Mouse (Mus musculus) limb, embryonic 10.5 days (tissue): ENCODE data around the gene Pla2g7. TPM values are rescaled to one million over a fixed set of nuclear protein-coding genes. Genes with fewer than 3 reads are reported as not detected.
A peak's percentile ranks its signal among the peaks of the same experiment; 100 is the strongest.

Experiments used
- DNase-seq: peaks from one replicate; pipeline ENCODE4 v3.0.0-alpha.2; 2017; ENCODE audit warnings: low spot score
- H3K27ac ChIP-seq: fragments of 300-500 bp; sonication (generic); 2 replicates; pipeline ENCODE4 v1.5.1; 2016; ENCODE audit warnings: mild to moderate bottlenecking
- H3K27me3 ChIP-seq: fragments of 300-500 bp; sonication (generic); 2 replicates; pipeline ENCODE4 v1.6.1; 2016; ENCODE audit warnings: low read depth, mild to moderate bottlenecking; ENCODE audit not compliant: poor library complexity, severe bottlenecking
- H3K36me3 ChIP-seq: fragments of 300-500 bp; sonication (generic); 2 replicates; pipeline ENCODE4 v1.6.1; 2016; ENCODE audit warnings: mild to moderate bottlenecking, moderate library complexity
- H3K4me1 ChIP-seq: fragments of 300-500 bp; sonication (generic); 2 replicates; pipeline ENCODE4 v1.6.1; 2016
- H3K4me3 ChIP-seq: fragments of 300-500 bp; sonication (generic); 2 replicates; pipeline ENCODE4 v1.5.1; 2016; ENCODE audit warnings: mild to moderate bottlenecking, moderate library complexity
- H3K9me3 ChIP-seq: fragments of 300-500 bp; sonication (generic); replicated peaks from 2 replicates; pipeline ENCODE4 v1.6.1; 2016; ENCODE audit warnings: mild to moderate bottlenecking
- whole genome bisulfite sequencing: fragments of 180-500 bp; shearing (Covaris S2); methylation state at CpG from one replicate; pipeline ENCODE4 v1.1.7; 2016; 5-methylcytosine and 5-hydroxymethylcytosine counted together
- polyA plus RNA-seq: library from polyadenylated mRNA; unstranded; fragments of >200 nt; fragmentation: Nextera tagmentation; extraction: Ambion mirVana; gene quantifications from 2 replicates; pipeline ENCODE4 v1.2.1, GENCODE M21; 2016

Gene Pla2g7
- polyA plus RNA-seq, 1 experiment from 2014 or later = 2.2 TPM

- no peaks in the 10 kb centered on the region for H3K36me3 ChIP-seq
- H3K4me1 ChIP-seq = no peaks in the 10 kb centered on the region
- H3K27ac ChIP-seq = no peak overlapping the region
- no peak overlapping the region for H3K4me3 ChIP-seq
- no peaks in the 10 kb centered on the region for H3K9me3 ChIP-seq
- 94% methylated on average over 6 of the region's 6 CpGs for WGBS
- no peak for DNase-seq
- H3K27me3 ChIP-seq = no peaks in the 10 kb centered on the region
Measured at GRCm38 (mm10) chr17:43589750-43590149, 21.9 kb downstream of the Pla2g7 start.

DNA sequence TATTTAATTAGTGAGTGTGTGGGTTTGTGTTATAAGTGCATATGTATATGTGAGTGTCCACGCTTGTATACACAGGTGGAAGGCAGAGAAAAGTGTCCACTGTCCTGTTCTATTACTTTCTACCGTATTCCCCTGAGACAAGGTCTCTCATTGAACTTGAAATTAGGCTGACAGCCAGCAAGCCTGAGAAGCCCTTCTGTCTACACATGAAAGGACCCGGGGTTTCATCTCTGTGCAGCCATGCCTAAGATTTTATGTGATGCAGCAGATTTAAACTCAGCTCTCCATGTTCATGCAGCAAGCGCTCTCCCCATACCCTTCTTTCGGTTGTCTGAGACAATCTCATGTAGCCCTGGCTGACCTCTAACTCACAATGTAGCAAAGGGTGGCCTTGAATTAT is 22.6 kb downstream of the Pla2g7 start:
- 92% methylated on average over 5 of the region's 5 CpGs for WGBS
- H3K9me3 ChIP-seq = no peaks in the 10 kb centered on the region
- DNase-seq = no peak
- no peaks in the 10 kb centered on the region for H3K27me3 ChIP-seq
- no peaks in the 10 kb centered on the region for H3K36me3 ChIP-seq
- no peaks in the 10 kb centered on the region for H3K4me1 ChIP-seq
- H3K27ac ChIP-seq = no peak overlapping the region
- H3K4me3 ChIP-seq = no peak overlapping the region

DNA sequence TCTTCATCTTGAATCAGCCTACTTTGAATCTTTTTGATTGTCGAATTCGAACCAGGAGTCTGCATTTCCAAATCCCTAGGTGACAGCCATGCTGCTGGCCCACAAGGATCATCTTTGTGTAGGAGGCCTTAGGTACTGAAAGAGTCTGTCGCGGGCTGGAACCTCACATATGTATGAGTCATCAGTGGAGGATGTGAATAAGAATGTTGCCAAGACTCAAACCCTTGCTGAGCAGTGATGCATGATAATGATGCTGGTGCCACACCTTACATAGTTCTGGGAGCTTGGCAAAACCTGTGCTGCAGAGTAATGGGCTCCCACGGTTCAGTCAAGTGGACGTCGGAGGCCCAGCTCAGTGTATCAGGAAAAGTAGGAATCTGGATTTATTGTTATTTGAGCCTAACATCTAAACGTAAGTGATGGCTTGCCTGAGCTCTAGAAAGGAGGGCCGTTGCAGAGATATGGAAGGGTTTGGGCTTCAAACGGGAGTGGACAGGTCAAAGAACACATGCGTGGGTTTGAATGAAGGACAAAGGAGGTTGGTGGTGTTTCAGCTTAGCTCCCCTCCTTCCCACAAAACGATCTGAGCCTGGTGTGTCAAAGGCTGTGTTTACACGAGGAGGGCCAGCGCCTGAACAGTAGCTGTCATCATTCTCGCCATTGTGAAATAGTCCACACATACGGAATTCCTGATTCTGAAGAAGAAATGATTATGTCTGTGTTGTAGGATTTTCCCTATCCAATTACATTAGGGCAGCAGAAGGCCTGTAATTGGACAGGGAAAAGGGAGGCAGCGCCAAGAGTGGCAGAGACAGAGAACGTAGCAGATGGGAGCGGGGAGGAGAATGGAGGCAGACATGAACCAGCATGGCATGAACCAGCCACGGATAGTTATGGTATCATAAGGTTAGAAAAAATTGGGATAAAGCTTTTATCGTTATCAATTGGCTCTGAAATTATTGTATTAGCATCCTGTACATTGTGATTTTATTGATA is 24.7 kb downstream of the Pla2g7 start:
- Histone ChIP-seq H3K4me3 (no peak overlapping the region), H3K27ac (no peak overlapping the region), H3K36me3 (no peaks in the 10 kb centered on the region), H3K4me1 (no peaks in the 10 kb centered on the region), H3K27me3 (no peaks in the 10 kb centered on the region), H3K9me3 (no peaks in the 10 kb centered on the region)
- no peak for DNase-seq
- 90% methylated on average over 21 of the region's 21 CpGs for WGBS

- H3K27ac ChIP-seq = no peak overlapping the region
- H3K9me3 ChIP-seq = no peaks in the 10 kb centered on the region
- no peaks in the 10 kb centered on the region for H3K36me3 ChIP-seq
- H3K4me3 ChIP-seq = no peak overlapping the region
- no peaks in the 10 kb centered on the region for H3K4me1 ChIP-seq
- 97% methylated on average over 2 of the region's 2 CpGs for WGBS
- DNase-seq = no peak
- H3K27me3 ChIP-seq = no peaks in the 10 kb centered on the region
Measured at GRCm38 (mm10) chr17:43597742-43598141, 29.8 kb downstream of the Pla2g7 start.

DNA sequence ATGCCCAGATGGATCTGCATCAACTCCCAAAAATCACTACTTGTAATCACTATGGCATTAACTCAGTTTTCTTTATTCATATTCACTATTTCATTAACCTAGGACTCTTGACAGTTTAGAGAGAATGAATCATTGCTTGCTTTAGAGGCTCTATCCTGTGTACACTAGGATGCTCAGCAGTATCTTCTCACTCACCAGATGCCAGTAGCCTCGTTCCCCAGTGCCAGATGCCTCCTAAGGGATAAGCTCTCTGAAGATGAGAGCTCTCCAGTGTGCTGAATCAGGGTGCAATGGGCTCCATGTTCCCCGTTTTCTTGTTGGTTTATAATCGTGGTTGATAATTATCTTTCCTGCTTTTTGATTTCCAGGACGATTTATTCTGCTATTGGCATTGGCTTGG is 30.8 kb downstream of the Pla2g7 start:
- H3K4me1 ChIP-seq = no peaks in the 10 kb centered on the region
- no peaks in the 10 kb centered on the region for H3K36me3 ChIP-seq
- no peak overlapping the region for H3K4me3 ChIP-seq
- WGBS = 67% methylated on average over 4 of the region's 4 CpGs
- no peaks in the 10 kb centered on the region for H3K9me3 ChIP-seq
- no peak for DNase-seq
- no peak overlapping the region for H3K27ac ChIP-seq
- H3K27me3 ChIP-seq = no peaks in the 10 kb centered on the region

DNA sequence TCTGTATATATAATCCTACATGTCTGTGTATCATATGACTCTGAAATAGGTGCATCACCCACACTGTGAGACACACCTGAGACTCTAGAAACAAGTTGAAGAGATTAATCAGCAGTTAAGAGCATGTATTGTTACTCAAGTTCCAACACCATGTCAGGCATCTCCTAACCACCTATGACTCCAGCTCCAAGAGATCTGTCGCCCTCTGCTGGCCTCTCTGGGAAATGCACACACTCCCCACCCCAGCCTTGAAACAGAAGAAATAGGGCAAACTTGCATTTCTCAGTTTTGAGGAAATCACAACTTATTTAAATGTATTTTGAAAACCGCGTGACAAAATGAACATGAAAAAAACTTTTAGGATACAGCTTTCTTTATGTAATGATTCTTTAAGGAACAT is 38.8 kb downstream of the Pla2g7 start:
- DNase-seq = peak; percentile 86
- Histone ChIP-seq H3K4me3 (no peak overlapping the region), H3K27ac (no peak overlapping the region), H3K9me3 (no peaks in the 10 kb centered on the region), H3K36me3 (no peaks in the 10 kb centered on the region), H3K4me1 (no peaks in the 10 kb centered on the region), H3K27me3 (no peaks in the 10 kb centered on the region)
- WGBS = 18% methylated on average over 3 of the region's 3 CpGs

DNA sequence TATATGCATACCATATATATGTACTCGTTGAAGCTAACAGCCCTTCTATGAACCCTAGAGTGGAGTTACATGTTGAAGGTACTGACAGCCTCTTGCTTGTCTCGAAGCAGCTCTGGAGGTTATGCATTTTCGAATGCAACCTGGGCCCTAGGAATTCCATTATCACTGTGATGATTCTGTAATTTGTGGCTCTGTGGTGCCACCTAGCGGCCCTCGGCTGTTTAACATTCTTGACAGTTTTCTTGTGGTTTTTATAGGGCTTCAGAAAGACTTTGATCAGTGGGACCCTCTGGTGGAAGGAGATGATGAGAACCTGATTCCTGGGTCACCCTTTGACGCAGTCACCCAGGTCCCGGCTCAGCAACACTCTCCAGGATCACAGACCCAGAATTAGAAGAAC is 43.7 kb downstream of the Pla2g7 start:
- Histone ChIP-seq H3K4me3 (no peak overlapping the region), H3K36me3 (no peaks in the 10 kb centered on the region), H3K27ac (no peak overlapping the region), H3K9me3 (no peaks in the 10 kb centered on the region), H3K4me1 (no peaks in the 10 kb centered on the region), H3K27me3 (no peaks in the 10 kb centered on the region)
- peak; percentile 81 for DNase-seq
- 28% methylated on average over 7 of the region's 7 CpGs for WGBS

- 82% methylated on average over 3 of the region's 3 CpGs for WGBS
Measured at GRCm38 (mm10) chr17:43612221-43612620, 44.3 kb downstream of the Pla2g7 start.

GRCm38 (mm10) chr17:43619156-43619555 is 51.3 kb downstream of the Pla2g7 start:
- H3K27me3 ChIP-seq = no peaks in the 10 kb centered on the region
- no peaks in the 10 kb centered on the region for H3K36me3 ChIP-seq
- no peak overlapping the region for H3K4me3 ChIP-seq
- DNase-seq = no peak
- H3K27ac ChIP-seq = no peak overlapping the region
- no peaks in the 10 kb centered on the region for H3K9me3 ChIP-seq
- no peaks in the 10 kb centered on the region for H3K4me1 ChIP-seq
- WGBS = 95% methylated on average over 9 of the region's 9 CpGs

More at GRCm38 (mm10) chr17:43612221-43612620, 44.3 kb downstream of the Pla2g7 start:
- Histone ChIP-seq H3K4me3 (no peak overlapping the region), H3K9me3 (no peaks in the 10 kb centered on the region), H3K27ac (no peak overlapping the region), H3K27me3 (no peaks in the 10 kb centered on the region), H3K36me3 (no peaks in the 10 kb centered on the region), H3K4me1 (no peaks in the 10 kb centered on the region)
- DNase-seq = no peak

DNA sequence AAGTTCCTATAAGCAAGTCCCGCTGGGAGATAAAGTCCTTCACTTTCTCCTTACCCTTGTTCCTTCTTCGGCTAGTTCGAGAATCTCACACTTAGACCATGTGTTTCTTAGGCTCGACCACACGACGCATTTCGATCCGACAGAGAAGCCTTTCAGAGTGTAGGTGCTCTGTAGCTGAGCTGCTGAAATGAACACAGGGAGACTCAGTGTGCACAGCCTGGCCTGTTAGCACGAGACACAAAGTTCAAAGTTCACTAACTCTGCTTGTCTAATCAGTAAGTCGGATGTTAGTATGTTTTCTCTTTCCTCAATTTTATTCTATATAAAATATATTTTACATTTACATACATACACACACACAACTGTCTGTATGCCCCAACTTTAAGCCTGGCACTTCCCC is 54.2 kb downstream of the Pla2g7 start:
- Histone ChIP-seq H3K4me1 (no peaks in the 10 kb centered on the region), H3K9me3 (no peaks in the 10 kb centered on the region), H3K4me3 (no peak overlapping the region), H3K36me3 (no peaks in the 10 kb centered on the region), H3K27me3 (peaks cover 5% of the 10 kb centered on the region; the same call in 1 of the 2 replicates), H3K27ac (no peak overlapping the region)
- DNase-seq = no peak
- 89% methylated on average over 10 of the region's 10 CpGs for WGBS

GRCm38 (mm10) chr17:43628246-43628645 is 60.3 kb downstream of the Pla2g7 start:
- DNase-seq = no peak
- Histone ChIP-seq H3K4me3 (no peak overlapping the region), H3K36me3 (no peaks in the 10 kb centered on the region), H3K4me1 (peaks cover 13% of the 10 kb centered on the region), H3K27me3 (peaks cover 60% of the 10 kb centered on the region), H3K27ac (no peak overlapping the region), H3K9me3 (no peaks in the 10 kb centered on the region)
- WGBS = 88% methylated on average over 10 of the region's 10 CpGs

GRCm38 (mm10) chr17:43629026-43629495 is 61.2 kb downstream of the Pla2g7 start:
- Histone ChIP-seq H3K9me3 (no peaks in the 10 kb centered on the region), H3K36me3 (no peaks in the 10 kb centered on the region), H3K4me3 (peak overlapping the region; percentile 50), H3K27me3 (peaks cover 60% of the 10 kb centered on the region), H3K27ac (no peak overlapping the region), H3K4me1 (peaks cover 13% of the 10 kb centered on the region)
- DNase-seq = peak; percentile 44
- 20% methylated on average over 24 of the region's 24 CpGs for WGBS
